Mouse (Mus musculus): ENCODE measurements around the gene Dclk2.

DNA sequence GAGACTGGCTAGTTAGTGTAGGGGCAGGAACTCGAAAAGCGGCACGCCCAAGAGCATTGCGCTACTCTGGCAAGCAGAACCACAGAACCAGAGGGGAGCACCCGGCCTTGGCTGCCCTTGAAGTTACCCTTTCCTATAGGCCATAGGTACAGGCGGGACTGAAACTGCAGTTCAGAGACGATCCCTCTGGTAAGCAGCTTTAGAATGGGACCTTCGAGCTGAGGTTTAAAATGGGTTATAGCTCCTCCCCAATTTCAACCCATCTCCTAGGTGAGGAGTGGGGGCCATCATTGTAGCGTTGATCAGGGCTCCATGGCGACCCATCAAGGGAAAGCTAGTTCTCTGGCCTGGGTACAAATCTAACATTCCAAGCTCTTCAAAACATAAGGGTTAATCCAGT, 3.0 kb upstream of the Dclk2 start:
- TF ChIP-seq POLR2A (IDR thresholded peaks at IDR 0.05; ENCODE audit: borderline replicate concordance, extremely low read depth, low read depth, low read length) (no peak), CTCF (IDR thresholded peaks at IDR 0.05; ENCODE audit: insufficient read depth, low read length) (no peak)
